Mouse (Mus musculus) megakaryocyte, embryonic 14.5 days (primary cell): ENCODE measurements around the gene Kdelc1. TPM values are rescaled to one million over a fixed set of nuclear protein-coding genes. Genes with fewer than 3 reads are reported as not detected.

ENCODE experiments used
- H3K27me3 ChIP-seq: replicated peaks from 2 replicates; pipeline ENCODE3; 2012; ENCODE audit warnings: inconsistent platforms
- H3K36me3 ChIP-seq: replicated peaks from 2 replicates; pipeline ENCODE3; 2012; ENCODE audit warnings: low read length, inconsistent platforms, mixed read lengths
- H3K4me1 ChIP-seq: 2 replicates; pipeline ENCODE4 v1.6.1; 2012; ENCODE audit warnings: inconsistent platforms
- H3K4me3 ChIP-seq: replicated peaks from 2 replicates; pipeline ENCODE3; 2012; ENCODE audit warnings: moderate library complexity, mild to moderate bottlenecking, inconsistent platforms
- H3K9me3 ChIP-seq: 2 replicates; pipeline ENCODE4 v1.6.1; 2012; ENCODE audit warnings: inconsistent platforms
- FLI1 ChIP-seq: IDR thresholded peaks from 2 replicates; pipeline ENCODE4 v1.6.1; 2012; ENCODE audit warnings: low read length, inconsistent platforms, mixed read lengths
- GATA1 ChIP-seq: IDR thresholded peaks from 3 replicates; pipeline ENCODE4 v1.6.1; 2012; ENCODE audit warnings: mixed read lengths, low read length, inconsistent platforms, borderline replicate concordance
- polyA plus RNA-seq: library from polyadenylated mRNA; stranded (reverse); fragments of >175 nt; gene quantifications from 2 replicates; pipeline ENCODE4 v1.2.3, GENCODE M21; 2012; ENCODE audit warnings: low replicate concordance; ENCODE audit not compliant: insufficient read depth

Kdelc1 gene
- polyA plus RNA-seq, 1 experiment, result 5.1 TPM

DNA sequence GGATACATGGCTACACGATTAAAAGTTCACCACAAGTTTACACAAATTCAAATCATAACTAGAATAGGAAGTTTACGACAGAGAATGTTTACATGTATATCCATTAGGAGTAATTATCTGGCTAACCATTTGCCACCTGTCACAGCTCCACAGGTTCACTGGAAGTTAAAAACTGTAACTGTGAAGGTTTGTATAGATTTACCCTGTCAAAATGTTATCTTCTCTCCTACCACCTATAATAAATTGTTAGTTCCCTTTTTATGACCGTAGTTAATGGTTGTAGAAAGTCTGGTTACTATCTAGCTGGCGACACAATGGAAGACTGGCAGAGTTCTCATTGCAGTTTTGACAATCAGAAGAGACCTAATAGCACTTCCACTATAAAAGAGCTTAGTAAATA is 21.6 kb upstream of the Kdelc1 start:
- no peaks in the 10 kb centered on the region for H3K27me3 ChIP-seq
- H3K9me3 ChIP-seq, result no peaks in the 10 kb centered on the region
- no peak overlapping the region for H3K4me3 ChIP-seq
- no peaks in the 10 kb centered on the region for H3K4me1 ChIP-seq
- TF ChIP-seq GATA1 (no peak), FLI1 (no peak)
- H3K36me3 ChIP-seq, result peaks cover 81% of the 10 kb centered on the region

DNA sequence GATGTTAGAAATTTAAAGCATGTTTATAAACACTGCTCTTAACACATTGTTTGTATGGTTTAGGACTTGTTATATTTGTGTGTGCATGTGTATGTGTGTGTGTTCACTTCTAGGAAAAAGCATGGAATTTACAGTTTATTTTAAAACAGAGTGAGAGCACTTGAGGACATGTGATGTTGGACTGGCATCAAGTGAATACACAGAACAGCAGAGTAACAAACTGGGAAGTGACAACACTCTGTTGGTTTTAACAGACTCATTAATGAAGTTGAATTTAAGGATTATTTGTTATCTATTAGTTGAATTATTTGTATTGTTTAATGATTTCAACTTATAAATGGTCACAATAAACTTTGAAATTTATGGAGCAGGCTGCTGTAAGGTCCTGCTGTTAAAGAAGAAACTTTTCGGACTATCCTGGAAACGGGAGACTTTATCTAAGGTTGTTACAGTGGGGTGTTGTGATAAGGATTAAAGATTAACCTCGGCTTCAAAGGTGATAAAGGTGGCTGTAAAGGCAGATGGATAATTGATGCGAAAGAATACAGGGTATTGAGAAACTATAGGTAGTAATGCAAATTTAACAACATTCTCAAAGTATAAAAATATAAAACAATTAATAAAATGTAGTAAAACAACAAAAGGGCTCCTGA is 11.4 kb upstream of the Kdelc1 start:
- Histone ChIP-seq H3K9me3 (no peaks in the 10 kb centered on the region), H3K4me3 (no peak overlapping the region), H3K4me1 (peaks cover 10% of the 10 kb centered on the region), H3K36me3 (peaks cover 76% of the 10 kb centered on the region), H3K27me3 (no peaks in the 10 kb centered on the region)
- no peak for TF ChIP-seq GATA1
- no peak for TF ChIP-seq FLI1

DNA sequence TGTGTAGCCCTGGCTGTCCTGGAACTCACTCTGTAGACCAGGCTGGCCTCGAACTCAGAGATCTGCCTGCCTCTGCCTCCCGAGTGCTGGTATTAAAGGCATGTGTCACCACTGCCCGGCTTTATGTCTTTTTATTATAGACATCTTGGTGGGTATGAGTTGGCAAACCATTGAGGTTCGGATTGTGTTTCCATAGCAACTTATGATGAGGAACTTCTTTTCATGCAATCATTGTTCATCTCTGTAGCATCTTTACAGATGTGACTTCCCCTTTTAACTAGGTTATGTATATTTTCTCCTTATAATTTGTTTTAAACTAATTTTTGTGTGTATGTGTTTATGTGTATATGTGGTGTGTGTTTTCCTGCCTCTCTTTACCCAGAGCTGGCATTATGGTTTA is 7.0 kb upstream of the Kdelc1 start:
- TF ChIP-seq GATA1 (no peak), FLI1 (no peak)
- H3K9me3 ChIP-seq, result no peaks in the 10 kb centered on the region
- peaks cover 73% of the 10 kb centered on the region for H3K36me3 ChIP-seq
- no peak overlapping the region for H3K4me3 ChIP-seq
- H3K27me3 ChIP-seq, result no peaks in the 10 kb centered on the region
- peaks cover 20% of the 10 kb centered on the region for H3K4me1 ChIP-seq

DNA sequence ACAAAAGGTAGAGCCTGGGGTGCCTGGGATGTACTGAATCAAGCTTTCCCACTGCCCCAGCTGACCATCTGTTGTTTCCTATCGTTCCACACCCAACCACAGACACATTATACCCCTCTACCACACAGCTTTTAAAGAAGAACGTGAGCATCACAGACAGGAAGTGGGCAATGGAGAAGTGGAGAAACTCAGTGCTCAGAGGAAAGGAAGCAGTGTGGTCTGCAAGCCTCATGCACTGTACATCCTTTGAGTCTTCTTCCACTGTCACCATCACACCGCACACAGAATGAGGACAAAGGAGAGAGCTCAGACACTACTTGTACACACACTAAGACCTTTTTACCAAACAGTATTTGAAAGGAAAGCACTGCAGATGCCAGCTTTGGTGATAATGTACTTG is 3.6 kb upstream of the Kdelc1 start:
- H3K36me3 ChIP-seq, result peaks cover 41% of the 10 kb centered on the region
- peak overlapping the region; percentile 51 for H3K4me3 ChIP-seq
- H3K4me1 ChIP-seq, result peaks cover 34% of the 10 kb centered on the region
- no peaks in the 10 kb centered on the region for H3K27me3 ChIP-seq
- no peak for TF ChIP-seq GATA1
- TF ChIP-seq FLI1, result 0 out of 2 replicates have a peak, but pooled peaks have one; percentile 18
- H3K9me3 ChIP-seq, result no peaks in the 10 kb centered on the region

DNA sequence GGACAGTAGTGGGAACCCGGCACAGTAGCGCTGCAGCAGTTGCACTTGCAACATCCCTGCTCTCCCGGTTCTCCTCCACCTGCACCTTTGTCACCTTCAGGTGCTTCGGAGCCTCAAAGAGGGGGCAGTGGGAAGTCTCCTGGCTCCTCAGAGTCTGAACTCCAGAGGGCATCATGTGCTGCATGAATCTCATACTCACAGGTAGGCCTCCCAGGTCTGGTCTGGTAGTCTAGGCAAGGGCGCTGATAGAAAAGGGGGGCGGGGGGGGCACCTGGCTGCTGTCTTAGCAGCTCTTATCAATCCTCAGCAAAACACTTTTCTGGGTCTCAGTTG is 1.4 kb upstream of the Kdelc1 start:
- Histone ChIP-seq H3K27me3 (no peaks in the 10 kb centered on the region), H3K36me3 (peaks cover 37% of the 10 kb centered on the region), H3K9me3 (no peaks in the 10 kb centered on the region), H3K4me3 (peak overlapping the region; percentile 100), H3K4me1 (peaks cover 37% of the 10 kb centered on the region)
- TF ChIP-seq GATA1, result no peak
- no peak for TF ChIP-seq FLI1

DNA sequence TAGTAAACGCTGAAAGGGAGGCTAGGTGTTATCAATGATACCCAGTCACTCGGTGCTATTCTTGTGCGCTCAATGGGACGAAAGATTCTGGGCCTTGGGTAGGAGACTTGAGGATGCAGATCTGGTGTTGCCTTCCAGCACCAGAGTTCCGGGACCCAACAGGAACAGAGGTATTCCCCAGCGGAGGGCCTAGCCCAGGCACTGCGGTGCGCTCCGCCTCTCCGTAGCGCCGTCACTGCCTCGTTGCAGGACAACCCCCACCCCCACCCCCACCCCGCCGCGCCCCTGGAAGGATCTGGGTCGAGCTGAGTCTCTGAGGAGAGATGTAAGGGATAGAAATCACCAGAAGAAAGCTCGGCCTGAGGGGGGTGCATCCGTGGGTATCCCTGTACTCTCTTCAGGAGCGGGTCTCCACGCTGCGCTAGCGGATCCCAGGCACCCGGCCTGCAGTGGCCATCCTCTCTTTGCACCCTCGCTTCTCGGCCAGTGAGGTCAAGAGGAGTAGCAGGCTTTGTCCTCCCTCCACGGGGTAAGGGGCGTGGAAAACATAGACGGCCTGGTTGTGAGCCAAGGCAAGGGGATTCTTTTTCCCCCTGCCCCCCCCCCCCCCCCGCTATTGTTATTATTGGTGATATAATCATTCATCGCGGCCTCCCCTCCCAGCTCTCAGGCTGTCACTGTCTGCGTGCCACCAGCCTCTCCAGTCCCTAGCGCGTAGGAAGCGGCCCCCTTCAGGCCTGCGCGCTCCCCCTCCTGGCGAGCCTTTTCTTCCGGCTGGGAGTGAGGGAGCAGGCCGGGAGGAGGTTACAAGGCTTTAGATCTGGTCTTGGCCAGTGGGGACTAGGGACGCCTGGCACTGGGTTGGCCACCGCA is 829 bp upstream of the Kdelc1 start:
- Histone ChIP-seq H3K4me3 (peak overlapping the region; percentile 100), H3K9me3 (no peaks in the 10 kb centered on the region), H3K4me1 (peaks cover 37% of the 10 kb centered on the region), H3K36me3 (peaks cover 38% of the 10 kb centered on the region), H3K27me3 (no peaks in the 10 kb centered on the region)
- TF ChIP-seq GATA1, result no peak
- TF ChIP-seq FLI1, result no peak

DNA sequence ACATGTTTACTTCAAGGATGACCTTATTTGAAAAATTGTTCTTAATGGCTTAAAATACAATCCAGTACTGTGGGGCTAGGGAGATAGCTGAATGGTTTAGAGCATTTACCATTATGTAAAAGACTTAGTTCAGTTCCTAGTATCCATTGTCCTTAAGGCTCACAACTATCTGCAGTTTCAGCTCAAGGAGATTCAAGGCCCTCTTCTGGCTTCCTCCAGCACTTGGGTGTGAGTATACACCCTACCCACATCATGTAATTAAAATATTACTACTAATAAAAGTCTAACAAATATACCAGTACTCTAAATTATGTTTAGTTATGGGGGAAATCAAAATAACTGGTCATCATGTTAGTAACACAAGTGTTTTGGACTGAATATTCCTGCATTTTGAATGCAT is 1.0 kb downstream of the Kdelc1 start:
- H3K9me3 ChIP-seq, result no peaks in the 10 kb centered on the region
- no peak for TF ChIP-seq FLI1
- TF ChIP-seq GATA1, result no peak
- H3K4me3 ChIP-seq, result peak overlapping the region; percentile 100

DNA sequence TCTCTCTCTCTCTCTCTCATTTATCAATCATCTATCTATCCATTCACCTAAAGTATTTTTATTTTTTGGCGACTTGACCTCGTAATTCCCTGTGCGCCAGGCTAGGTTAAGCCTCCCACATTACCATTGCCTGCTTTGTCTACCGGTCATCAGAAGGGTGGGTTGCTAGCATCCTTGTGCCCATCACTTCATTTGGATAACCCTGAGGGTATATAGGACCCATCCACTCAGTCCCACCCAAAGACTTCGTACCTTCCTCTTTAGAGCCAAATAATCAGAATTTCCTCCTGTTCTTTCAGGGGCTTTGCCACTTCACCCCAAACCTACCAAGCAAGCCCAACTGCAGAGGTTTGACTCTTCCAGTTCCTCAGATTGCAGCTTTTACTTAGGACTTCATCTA is 15.7 kb downstream of the Kdelc1 start:
- Histone ChIP-seq H3K36me3 (peaks cover 35% of the 10 kb centered on the region), H3K9me3 (no peaks in the 10 kb centered on the region), H3K4me3 (peak overlapping the region; percentile 85), H3K4me1 (peaks cover 5% of the 10 kb centered on the region), H3K27me3 (no peaks in the 10 kb centered on the region)
- no peak for TF ChIP-seq GATA1
- TF ChIP-seq FLI1, result no peak

More for the DNA sequence above, 1.0 kb downstream of the Kdelc1 start:
- no peaks in the 10 kb centered on the region for H3K27me3 ChIP-seq
- H3K36me3 ChIP-seq, result peaks cover 45% of the 10 kb centered on the region
- peaks cover 33% of the 10 kb centered on the region for H3K4me1 ChIP-seq

DNA sequence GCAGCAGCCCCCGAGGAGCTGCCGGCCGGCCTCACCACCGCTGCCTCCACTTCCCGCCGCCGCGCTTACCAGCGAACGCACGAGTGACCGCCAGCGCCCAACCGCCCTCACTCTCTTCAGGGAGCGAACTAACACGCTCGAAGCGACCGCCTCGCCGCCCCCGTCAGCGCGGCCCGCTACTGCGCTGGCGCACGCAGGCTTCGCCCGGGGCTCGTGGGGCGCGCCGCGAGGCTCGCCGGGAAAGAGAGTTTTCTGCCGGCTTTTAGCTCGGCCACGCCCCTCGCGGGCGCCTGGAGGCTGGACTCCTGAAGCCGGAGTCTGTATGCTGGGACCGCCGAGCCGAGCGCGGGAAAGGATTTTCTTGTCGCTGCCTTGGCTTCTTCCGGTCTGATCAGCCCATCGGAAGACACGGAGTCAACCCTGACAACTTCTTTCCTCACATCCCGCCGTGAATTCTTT is 16.3 kb downstream of the Kdelc1 start, which contains the start of gene Tex30:
TSS of gene Tex30 (minus strand) at position 183 of the 459 bp plus-strand sequence.
- peaks cover 33% of the 10 kb centered on the region for H3K36me3 ChIP-seq
- TF ChIP-seq FLI1 (peak; percentile 27; the same call in 1 of the 2 replicates), GATA1 (peak; percentile 91)
- H3K4me1 ChIP-seq, result peaks cover 5% of the 10 kb centered on the region
- no peaks in the 10 kb centered on the region for H3K9me3 ChIP-seq
- peak within 1 kb of the TSS; percentile 97 for H3K4me3 ChIP-seq
- H3K27me3 ChIP-seq, result no peaks in the 10 kb centered on the region

DNA sequence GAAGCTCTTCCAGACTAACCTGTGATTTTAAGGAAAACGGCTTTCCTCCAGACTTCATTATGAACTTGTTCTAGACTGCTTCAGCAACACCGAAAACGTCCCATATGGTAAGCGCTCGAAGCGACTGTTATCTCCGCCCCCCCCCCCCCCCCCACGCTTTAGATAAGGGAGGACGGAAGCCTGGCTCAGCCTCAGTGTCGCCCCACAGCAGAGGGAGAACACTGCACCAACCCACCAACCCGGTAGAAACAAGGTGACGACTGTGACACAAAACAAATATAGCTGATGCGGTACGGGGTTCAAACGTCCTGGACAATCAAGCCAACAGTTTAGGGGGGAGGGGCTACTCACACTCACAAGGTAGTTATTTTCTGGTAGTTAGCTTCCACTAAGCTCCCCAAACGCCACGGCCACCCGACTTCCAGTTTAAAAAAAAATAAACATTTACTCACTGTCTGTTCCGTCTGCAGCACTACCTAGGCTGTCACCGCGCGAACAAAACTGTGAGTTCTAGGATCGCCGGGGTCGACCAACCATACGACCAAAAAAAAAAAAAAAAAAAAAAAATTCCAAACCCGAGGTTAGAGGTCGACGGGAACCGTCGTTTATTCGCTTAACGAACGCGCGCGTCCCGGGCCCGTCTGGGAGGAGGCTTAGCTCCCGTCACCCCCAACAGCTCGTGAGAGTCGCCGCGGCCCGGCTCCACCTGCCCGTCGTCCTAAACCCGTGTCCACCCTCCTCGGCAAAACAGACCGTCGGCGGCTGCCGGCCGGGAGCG is 17.0 kb downstream of the Kdelc1 start:
- peaks cover 28% of the 10 kb centered on the region for H3K36me3 ChIP-seq
- H3K27me3 ChIP-seq, result no peaks in the 10 kb centered on the region
- H3K4me3 ChIP-seq, result peak overlapping the region; percentile 97
- TF ChIP-seq FLI1 (no peak), GATA1 (no peak)
- no peaks in the 10 kb centered on the region for H3K9me3 ChIP-seq
- H3K4me1 ChIP-seq, result peaks cover 5% of the 10 kb centered on the region
